ENCODE assay signal across 8 mouse cellular contexts in the genomic region with DNA sequence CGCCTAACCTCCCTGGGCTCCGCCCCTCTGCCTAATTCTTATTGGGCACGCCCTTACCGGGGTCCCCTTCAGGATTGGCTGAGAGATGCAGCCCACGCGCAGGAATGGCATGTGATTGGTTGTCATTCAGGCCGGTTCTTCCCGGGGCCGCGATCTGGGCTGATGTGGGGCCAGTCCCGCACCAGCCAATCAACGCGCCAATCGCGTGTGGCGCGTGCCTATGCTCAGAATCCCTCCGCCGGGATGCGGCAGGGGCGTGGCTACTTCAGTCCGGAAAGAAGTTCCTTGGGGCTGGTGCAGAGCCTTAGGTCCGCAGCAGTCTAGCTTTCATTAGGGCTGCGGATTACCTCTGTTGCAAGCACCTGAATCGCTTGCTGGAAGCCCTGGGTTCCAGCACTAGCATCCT. TPM values are rescaled to one million over a fixed set of nuclear protein-coding genes. Genes with fewer than 3 reads are reported as not detected.
A peak's percentile ranks its signal among the peaks of the same experiment; 100 is the strongest.
DNase-seq lines count a peak whose midpoint lies in the region; ATAC-seq lines count a peak whose summit lies in the region.

No protein-coding gene starts in this region.

- H3K4me3 ChIP-seq in hindbrain, embryonic 11.5 days (ENCODE audit: low read depth, low read length) = peak overlapping the region; percentile 25; the same call in 1 of the 2 replicates

- WGBS in hindbrain, embryonic 11.5 days = 3% methylated on average over 25 of the region's 25 CpGs

- peak; percentile 98 for DNase-seq in Muller cell, postnatal 12 days (ENCODE audit: inconsistent ontology term)
- peak; percentile 98 for DNase-seq in cerebellum, adult 9-11 months
- peak; percentile 98 for DNase-seq in frontal cortex, adult 2 months (ENCODE audit: extremely low spot score in 1 of 2, low spot score in 1 of 2)
- peak; percentile 96 for DNase-seq in hindbrain, embryonic 11.5 days (ENCODE audit: low spot score)
- DNase-seq in layer of hippocampus, postnatal 10 days (ENCODE audit: low spot score in 2 of 2) = peak; percentile 91 to 95
- peak; percentile 98 for DNase-seq in lung, postnatal 10 days
- peak; percentile 94 for DNase-seq in ovary, postnatal 36 days (ENCODE audit: low spot score)
- peak; percentile 95 for DNase-seq in thymus, postnatal 25 days

- ATAC-seq in hindbrain, embryonic 11.5 days (ENCODE audit: low FRiP score) = peak; percentile 99

- H3K9me3 ChIP-seq in hindbrain, embryonic 11.5 days (ENCODE audit: control insufficient read depth, low read length) = no peaks in the 10 kb centered on the region

- H3K36me3 ChIP-seq in hindbrain, embryonic 11.5 days (ENCODE audit: control insufficient read depth, insufficient read depth, low read length) = no peaks in the 10 kb centered on the region

- H3K27me3 ChIP-seq in hindbrain, embryonic 11.5 days (ENCODE audit: control insufficient read depth, insufficient read depth, low read length) = no peaks in the 10 kb centered on the region

- no peak overlapping the region for H3K9ac ChIP-seq in hindbrain, embryonic 11.5 days (ENCODE audit: low read depth, low read length)

- no peak overlapping the region for H3K27ac ChIP-seq in hindbrain, embryonic 11.5 days (ENCODE audit: low read depth, low read length)

- peak overlapping the region; percentile 29; the same call in 1 of the 2 replicates for H3K4me2 ChIP-seq in hindbrain, embryonic 11.5 days (replicated peaks; ENCODE audit: low read depth, low read length)

- no peaks in the 10 kb centered on the region for H3K4me1 ChIP-seq in hindbrain, embryonic 11.5 days (replicated peaks; ENCODE audit: control insufficient read depth, insufficient read depth, low read length)

RNA-seq across cellular contexts. Expression of gene Aacs, which starts 9.9 kb away (rescaled TPM):
- 40.3 and 43.4 TPM in 2 replicates for polyA plus RNA-seq in frontal cortex, adult 2 months (2012; rRNA removed)
- 48.6 and 50.1 TPM in 2 replicates for polyA plus RNA-seq in hindbrain, embryonic 11.5 days (2014; fragmentation: Nextera tagmentation; extraction: Ambion mirVana)
- 100 to 1,000 TPM in 1 of 2 experiments, 10 to 100 TPM in 1; 94.5 to 106 TPM for total RNA-seq in layer of hippocampus, postnatal 10 days (2021)

RNA-seq across cellular contexts. Expression of gene Bri3bp, which starts 24.3 kb away (rescaled TPM):
- polyA plus RNA-seq in frontal cortex, adult 2 months (2012; rRNA removed) = 31.6 and 34.1 TPM in 2 replicates
- polyA plus RNA-seq in hindbrain, embryonic 11.5 days (2014; fragmentation: Nextera tagmentation; extraction: Ambion mirVana) = 30.1 and 30.8 TPM in 2 replicates
- total RNA-seq in layer of hippocampus, postnatal 10 days (2021) = 10 to 100 TPM; 82.6 to 87.9 TPM

RNA-seq across cellular contexts. Expression of gene Dhx37, which starts 31.8 kb away (rescaled TPM):
- polyA plus RNA-seq in frontal cortex, adult 2 months (2012; rRNA removed) = 12.4 and 17.2 TPM in 2 replicates
- 10.4 and 12.5 TPM in 2 replicates for polyA plus RNA-seq in hindbrain, embryonic 11.5 days (2014; fragmentation: Nextera tagmentation; extraction: Ambion mirVana)
- total RNA-seq in layer of hippocampus, postnatal 10 days (2021) = 10 to 100 TPM; 13.3 TPM
